Mouse (Mus musculus) stomach, postnatal 0 days (tissue): ENCODE results near the gene Dtx1.

Source experiments
- CTCF ChIP-seq: IDR thresholded peaks from 2 replicates; pipeline ENCODE4 v1.5.1; 2016; ENCODE audit warnings: antibody characterized with exemption, low read depth, mild to moderate bottlenecking, moderate library complexity
- EP300 ChIP-seq: optimal IDR thresholded peaks from 2 replicates; pipeline ENCODE3; 2016; ENCODE audit warnings: antibody characterized with exemption

- no peak for TF ChIP-seq CTCF
- no peak for TF ChIP-seq EP300
Observed at GRCm38 (mm10) chr5:120712721-120713120, 994 bp upstream of the Dtx1 start.
